Mouse (Mus musculus) adrenal gland, adult 2 months (tissue): ENCODE measurements around the gene Xrn1. TPM values are rescaled to one million over a fixed set of nuclear protein-coding genes. Genes with fewer than 3 reads are reported as not detected.
"Not testable (repeated sequence)": the region's sequence is repeated elsewhere in the genome, so short reads cannot be mapped to it uniquely, and the experiment has no call there.

Source experiments
- DNase-seq: peaks from one replicate; pipeline ENCODE4 v3.0.0; 2021
- polyA plus RNA-seq: library from polyadenylated mRNA; depleted of rRNA; stranded (reverse); fragments of >200 nt; gene quantifications from 2 replicates; pipeline ENCODE4 v1.2.3, GENCODE M21; 2012; rRNA removed
- total RNA-seq, 2 experiments: library from RNA; stranded (reverse); gene quantifications; 2 replicates each; pipeline ENCODE4 v1.2.3; 2021

The Xrn1 gene
- total and polyA plus RNA-seq, 3 experiments = 1.2 to 20.7 (median 19.5) TPM

GRCm38 (mm10) chr9:96051501-96051900 is 96.9 kb downstream of the Xrn1 start:
- no peak for DNase-seq

- no peak for DNase-seq
Measured at GRCm38 (mm10) chr9:96054878-96055277, 100.3 kb downstream of the Xrn1 start.

- DNase-seq = peak; percentile 10
Measured at GRCm38 (mm10) chr9:96056417-96057223, 102.1 kb downstream of the Xrn1 start.

- no peak for DNase-seq
Measured at GRCm38 (mm10) chr9:96063083-96063802, 108.7 kb downstream of the Xrn1 start.

- DNase-seq = no peak
Measured at GRCm38 (mm10) chr9:96063803-96064475, 109.4 kb downstream of the Xrn1 start.

GRCm38 (mm10) chr9:96067507-96067906 is 112.9 kb downstream of the Xrn1 start:
- no peak for DNase-seq

GRCm38 (mm10) chr9:96078752-96079315 is 124.3 kb downstream of the Xrn1 start:
- no peak for DNase-seq

GRCm38 (mm10) chr9:96085293-96085692 is 130.7 kb downstream of the Xrn1 start:
- DNase-seq = no peak

GRCm38 (mm10) chr9:96087671-96088070 is 133.1 kb downstream of the Xrn1 start:
- DNase-seq = no peak

GRCm38 (mm10) chr9:96088456-96088855 is 133.9 kb downstream of the Xrn1 start:
- not testable (repeated sequence) for DNase-seq

GRCm38 (mm10) chr9:96092637-96093036 is 138.1 kb downstream of the Xrn1 start:
- not testable (repeated sequence) for DNase-seq

GRCm38 (mm10) chr9:96093221-96093620 is 138.7 kb downstream of the Xrn1 start:
- no peak for DNase-seq

GRCm38 (mm10) chr9:96094341-96094740 is 139.8 kb downstream of the Xrn1 start:
- no peak for DNase-seq

GRCm38 (mm10) chr9:96095192-96095591 is 140.6 kb downstream of the Xrn1 start:
- no peak for DNase-seq

GRCm38 (mm10) chr9:96102846-96103245 is 148.3 kb downstream of the Xrn1 start:
- DNase-seq = no peak

Other genes with a start within 250 kb of the Xrn1 start
- gene Trpc1, start 204.4 kb upstream of the Xrn1 start, total RNA-seq = 1 to 10 TPM; 3.5 to 4.1 TPM
- gene Trpc1, start 204.4 kb upstream of the Xrn1 start, polyA plus RNA-seq = 3.3 and 8.7 TPM in 2 replicates
- 1 to 10 TPM; 4.9 to 5.5 TPM for gene Pls1, start 109.4 kb upstream of the Xrn1 start, total RNA-seq
- gene Pls1, start 109.4 kb upstream of the Xrn1 start, polyA plus RNA-seq = 0.02 TPM in 1 of 2 replicates, not detected in the other
- gene Atr, start 97.2 kb upstream of the Xrn1 start, total RNA-seq = 10 to 100 TPM; 12.0 to 14.2 TPM
- 0.31 and 0.65 TPM in 2 replicates for gene Atr, start 97.2 kb upstream of the Xrn1 start, polyA plus RNA-seq
- 1 to 10 TPM; 4.3 to 8.8 TPM for gene Gk5, start 164.6 kb downstream of the Xrn1 start, total RNA-seq
- 1.5 and 1.7 TPM in 2 replicates for gene Gk5, start 164.6 kb downstream of the Xrn1 start, polyA plus RNA-seq
- 10 to 100 TPM; 59.4 to 76.1 TPM for gene Tfdp2, start 241.5 kb downstream of the Xrn1 start, total RNA-seq
- 58.1 and 65.7 TPM in 2 replicates for gene Tfdp2, start 241.5 kb downstream of the Xrn1 start, polyA plus RNA-seq